ENCODE assay signal across 11 mouse cellular contexts in genomic region chr4:140140485-140140884, GRCm38 (mm10).
DNase-seq lines count a peak whose midpoint lies in the region; ATAC-seq lines count a peak whose summit lies in the region.
"Had no signal": no experiment of that assay in that cellular context is flagged by ENCODE, and none has a peak within 500 bp of the region (broad histone marks: within the 10 kb centered on the region; RNA-seq: fewer than 3 reads in every experiment).

No protein-coding gene starts in this region.

- no peak overlapping the region for H3K4me2 ChIP-seq in midbrain, embryonic 13.5 days (replicated peaks)
- H3K4me2 ChIP-seq: intestine, embryonic 15.5 days; liver, embryonic 15.5 days had no signal

- DNase-seq in cerebellum, postnatal 25 days, result peak; percentile 48 to 65
- no peak for DNase-seq in cerebellum, adult 11-12 months
- peak; percentile 3 for DNase-seq in kidney, adult 9 months
- DNase-seq in kidney, adult 8-10 months, result no peak
- peak; percentile 27 for DNase-seq in midbrain, embryonic 10.5 days (ENCODE audit: low spot score)
- DNase-seq in R1 (ENCODE audit: low read depth, low spot score), result peak; percentile 72
- DNase-seq in heart, embryonic 10.5 days (ENCODE audit: low spot score), result no peak

- ATAC-seq in midbrain, embryonic 13.5 days, result no peak
- ATAC-seq: intestine, embryonic 15.5 days; Patski had no signal

- H3K4me3 ChIP-seq in midbrain, embryonic 10.5 days, result no peak overlapping the region
- no peak overlapping the region for H3K4me3 ChIP-seq in midbrain, embryonic 13.5 days (replicated peaks)
- H3K4me3 ChIP-seq in heart, embryonic 10.5 days, result no peak overlapping the region
- H3K4me3 ChIP-seq: intestine, embryonic 15.5 days; liver, embryonic 15.5 days had no signal

- no peak overlapping the region for H3K9ac ChIP-seq in midbrain, embryonic 13.5 days (replicated peaks)
- H3K9ac ChIP-seq: intestine, embryonic 15.5 days; liver, embryonic 15.5 days had no signal

- peaks cover 11% of the 10 kb centered on the region for H3K4me1 ChIP-seq in midbrain, embryonic 10.5 days
- peaks cover 12% of the 10 kb centered on the region; the same call in 1 of the 2 replicates for H3K4me1 ChIP-seq in midbrain, embryonic 13.5 days (replicated peaks)
- 0 out of 2 replicates have a peak, but pooled peaks cover under 1% of the 10 kb centered on the region for H3K4me1 ChIP-seq in heart, embryonic 10.5 days
- H3K4me1 ChIP-seq: intestine, embryonic 15.5 days; liver, embryonic 15.5 days had no signal

- no peaks in the 10 kb centered on the region; the same call in 1 of the 2 replicates for H3K27me3 ChIP-seq in midbrain, embryonic 10.5 days (ENCODE audit: low read depth, poor library complexity, severe bottlenecking)
- no peaks in the 10 kb centered on the region for H3K27me3 ChIP-seq in midbrain, embryonic 13.5 days
- peaks cover 14% of the 10 kb centered on the region; the same call in 1 of the 2 replicates for H3K27me3 ChIP-seq in heart, embryonic 10.5 days (ENCODE audit: insufficient read depth, poor library complexity, severe bottlenecking)
- H3K27me3 ChIP-seq: intestine, embryonic 15.5 days; liver, embryonic 15.5 days had no signal

- H3K9me3 ChIP-seq in midbrain, embryonic 10.5 days (replicated peaks), result peaks cover 9% of the 10 kb centered on the region
- H3K9me3 ChIP-seq in midbrain, embryonic 13.5 days, result peaks cover 8% of the 10 kb centered on the region; the same call in 1 of the 2 replicates
- H3K9me3 ChIP-seq in heart, embryonic 10.5 days, result 0 out of 2 replicates have a peak, but pooled peaks cover 4% of the 10 kb centered on the region
- H3K9me3 ChIP-seq: intestine, embryonic 15.5 days had no signal

- 69% methylated on average over 9 of the region's 9 CpGs for WGBS in midbrain, embryonic 10.5 days
- WGBS in midbrain, embryonic 13.5 days, result 71% methylated on average over 9 of the region's 9 CpGs
- 68% methylated on average over 9 of the region's 9 CpGs for WGBS in heart, embryonic 10.5 days

- H3K27ac ChIP-seq in midbrain, embryonic 10.5 days (replicated peaks), result no peak overlapping the region
- no peak overlapping the region for H3K27ac ChIP-seq in midbrain, embryonic 13.5 days
- H3K27ac ChIP-seq in heart, embryonic 10.5 days, result no peak overlapping the region
- H3K27ac ChIP-seq: intestine, embryonic 15.5 days; liver, embryonic 15.5 days had no signal

- H3K36me3 ChIP-seq in midbrain, embryonic 10.5 days, result no peaks in the 10 kb centered on the region
- no peaks in the 10 kb centered on the region for H3K36me3 ChIP-seq in midbrain, embryonic 13.5 days
- no peaks in the 10 kb centered on the region for H3K36me3 ChIP-seq in heart, embryonic 10.5 days
- H3K36me3 ChIP-seq: intestine, embryonic 15.5 days; liver, embryonic 15.5 days had no signal

Comparison
In these comparisons a context has a peak if more than half of its experiments do, and no peak if none do; other contexts are left out.
1. DNase-seq: peak in cerebellum, postnatal 25 days (2 of 2), kidney, adult 9 months (single experiment), midbrain, embryonic 10.5 days (single experiment) and R1 (single experiment); none in cerebellum, adult 11-12 months (single experiment), kidney, adult 8-10 months (0 of 2) and heart, embryonic 10.5 days (single experiment).